Mouse (Mus musculus) gastrocnemius, adult 18-20 months (tissue): Measurements from ENCODE around the gene Ppp3ca. TPM values are rescaled to one million over a fixed set of nuclear protein-coding genes. Genes with fewer than 3 reads are reported as not detected.

Source experiments
- DNase-seq: peaks from one replicate; pipeline ENCODE4 v3.0.0; 2021; ENCODE audit warnings: low spot score
- total RNA-seq, 2 experiments: library from RNA; stranded (reverse); gene quantifications; 2 replicates each; pipeline ENCODE4 v1.2.3; 2021

Gene Ppp3ca
- total RNA-seq, 2 experiments from 2014 or later: 160 to 203 TPM

DNA sequence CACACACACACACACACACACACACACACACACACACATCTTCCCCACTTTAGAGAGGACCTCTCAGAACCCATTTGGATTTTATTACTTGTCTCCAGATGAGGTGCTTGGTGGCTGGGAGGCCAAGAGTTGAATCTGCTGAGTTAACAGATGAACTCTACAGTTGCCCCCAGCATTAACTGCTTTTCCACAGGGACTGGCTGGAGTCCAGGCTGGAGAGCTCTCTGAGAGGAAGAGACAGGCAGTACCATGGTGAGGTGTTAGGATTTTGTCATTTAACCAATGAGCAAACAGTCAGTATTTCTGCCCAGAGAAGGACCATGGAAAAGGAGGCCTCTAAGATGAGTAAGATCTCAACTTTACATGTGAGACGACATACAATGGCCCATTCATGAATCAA lies 179.1 kb downstream of the Ppp3ca start:
- DNase-seq: no peak

DNA sequence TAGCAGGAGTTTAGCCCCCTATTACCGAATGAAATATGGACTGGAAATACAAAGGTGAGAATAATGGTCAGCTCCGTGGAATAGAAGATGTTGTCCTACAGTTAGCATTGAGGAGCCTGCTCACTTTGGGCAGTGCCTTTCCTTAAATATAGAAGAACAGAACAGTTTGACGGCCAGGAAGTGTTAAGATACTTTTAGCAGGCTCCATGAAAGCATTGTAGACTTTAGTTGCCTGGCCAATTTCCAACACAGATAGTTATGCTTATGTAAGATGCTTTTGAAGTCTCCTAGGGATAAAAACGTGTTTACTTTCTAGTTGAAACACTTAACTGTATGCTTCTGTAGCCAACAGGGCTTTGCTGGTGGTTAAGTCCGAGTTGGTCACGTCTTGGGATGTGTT lies 183.0 kb downstream of the Ppp3ca start:
- DNase-seq: no peak

DNA sequence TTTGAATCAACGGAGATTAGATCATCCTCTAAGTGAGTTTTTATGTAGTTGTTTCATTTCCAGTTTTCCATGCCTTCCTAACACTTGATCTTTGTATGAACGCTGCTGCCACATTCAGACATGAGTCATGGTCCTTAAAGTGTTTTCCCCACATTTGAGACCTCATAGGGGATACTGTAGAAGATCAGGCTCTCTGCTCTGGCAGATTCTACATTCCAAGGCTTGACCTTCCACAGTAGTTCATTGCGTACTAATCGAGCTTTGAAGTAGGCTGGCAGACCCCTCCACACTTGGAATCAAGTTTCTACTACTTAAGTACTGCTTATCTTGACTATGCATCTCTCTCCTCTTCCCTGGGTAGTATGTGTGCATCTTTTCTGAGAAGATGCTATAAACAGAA lies 183.7 kb downstream of the Ppp3ca start:
- peak; percentile 44 for DNase-seq

DNA sequence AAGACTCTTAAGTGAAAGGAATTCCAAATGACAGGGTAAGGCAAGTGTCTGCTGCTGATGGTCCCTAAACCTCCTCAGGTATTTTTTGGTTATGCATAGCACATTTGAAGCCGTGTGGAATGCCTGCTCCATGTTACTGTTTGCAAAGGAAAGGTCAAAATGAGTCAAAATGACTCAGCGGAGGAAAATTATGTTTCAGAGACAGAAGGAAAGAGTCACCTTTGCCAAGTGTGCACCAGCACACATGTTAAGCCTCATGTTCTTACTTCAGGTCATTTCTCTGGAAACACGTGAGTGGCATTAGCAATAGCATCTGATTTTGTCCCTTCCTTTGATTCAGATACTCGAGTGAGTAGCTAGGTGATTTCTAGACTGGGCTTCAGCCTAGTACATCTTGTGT lies 186.1 kb downstream of the Ppp3ca start:
- no peak for DNase-seq

DNA sequence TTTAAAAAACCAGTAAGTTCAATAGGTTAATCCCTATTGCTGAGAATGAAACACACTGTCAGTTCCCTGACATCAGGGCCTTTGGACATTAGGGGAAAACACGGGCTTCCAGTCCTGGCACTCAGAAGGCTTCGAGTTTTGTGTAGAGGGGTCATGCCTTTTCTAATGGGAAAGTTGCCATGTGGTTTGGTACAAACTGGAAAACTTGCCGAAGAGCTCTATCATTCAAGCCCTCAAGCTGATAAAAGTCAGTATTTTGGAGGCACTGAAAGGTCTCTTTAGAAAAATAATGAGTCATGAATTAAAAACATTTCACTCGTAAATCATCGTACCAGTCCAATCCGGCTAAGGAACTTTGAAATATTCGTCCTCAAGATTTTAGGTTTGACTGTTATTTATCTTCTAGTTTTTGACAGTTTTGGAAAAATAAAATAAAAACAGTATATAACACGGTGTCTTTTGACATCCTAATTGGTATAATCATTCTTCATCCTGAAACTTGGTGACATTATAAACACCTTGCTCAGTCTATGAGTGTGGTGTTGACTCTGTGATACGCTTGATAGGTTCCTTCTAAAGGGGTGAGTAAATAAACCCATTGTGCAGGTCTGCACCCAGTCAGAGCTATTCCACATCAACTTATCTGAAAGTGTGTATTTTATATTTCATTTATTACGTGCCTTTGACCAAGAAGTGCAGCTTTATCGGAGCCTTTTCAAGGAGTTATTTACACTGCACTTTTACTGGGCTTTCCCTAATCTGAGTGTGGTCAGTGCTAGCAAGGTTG lies 192.3 kb downstream of the Ppp3ca start:
- no peak for DNase-seq

DNA sequence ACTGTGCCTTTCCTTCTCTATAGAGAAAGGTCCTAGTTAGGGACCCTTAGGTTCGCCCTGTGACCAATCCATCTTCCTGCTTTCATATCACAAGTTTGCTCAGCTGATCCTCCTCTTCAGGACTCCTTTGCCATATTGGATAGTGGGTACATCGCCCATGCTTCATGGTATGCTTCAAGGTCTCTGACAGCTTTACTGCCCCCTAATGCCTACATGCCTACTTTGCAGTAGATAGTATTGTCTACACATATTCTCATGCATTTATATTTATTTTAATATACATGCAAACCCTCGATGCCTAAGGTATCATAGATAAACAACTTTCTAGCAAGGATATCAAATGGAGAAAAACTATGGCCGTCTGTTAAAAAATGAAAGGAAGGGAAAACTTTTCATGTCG lies 193.2 kb downstream of the Ppp3ca start:
- no peak for DNase-seq

DNA sequence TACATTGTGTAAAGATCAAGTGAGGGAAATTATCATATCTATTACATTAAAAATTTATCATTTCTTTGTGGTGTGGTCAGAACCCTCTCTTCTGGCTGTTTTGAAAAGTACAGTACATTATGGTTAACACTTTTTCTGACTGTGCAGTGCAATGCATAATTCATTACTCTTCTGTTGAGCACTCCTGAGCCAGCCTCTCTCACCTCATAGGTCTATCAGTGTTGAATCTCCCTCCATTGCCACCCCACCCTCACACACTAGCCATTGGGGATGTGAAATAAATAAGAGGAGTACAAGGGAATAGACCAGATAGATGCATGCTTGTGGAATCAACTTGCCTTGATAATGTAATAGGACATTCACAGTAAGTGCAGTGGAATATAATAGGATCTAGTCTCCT lies 194.4 kb downstream of the Ppp3ca start:
- no peak for DNase-seq

DNA sequence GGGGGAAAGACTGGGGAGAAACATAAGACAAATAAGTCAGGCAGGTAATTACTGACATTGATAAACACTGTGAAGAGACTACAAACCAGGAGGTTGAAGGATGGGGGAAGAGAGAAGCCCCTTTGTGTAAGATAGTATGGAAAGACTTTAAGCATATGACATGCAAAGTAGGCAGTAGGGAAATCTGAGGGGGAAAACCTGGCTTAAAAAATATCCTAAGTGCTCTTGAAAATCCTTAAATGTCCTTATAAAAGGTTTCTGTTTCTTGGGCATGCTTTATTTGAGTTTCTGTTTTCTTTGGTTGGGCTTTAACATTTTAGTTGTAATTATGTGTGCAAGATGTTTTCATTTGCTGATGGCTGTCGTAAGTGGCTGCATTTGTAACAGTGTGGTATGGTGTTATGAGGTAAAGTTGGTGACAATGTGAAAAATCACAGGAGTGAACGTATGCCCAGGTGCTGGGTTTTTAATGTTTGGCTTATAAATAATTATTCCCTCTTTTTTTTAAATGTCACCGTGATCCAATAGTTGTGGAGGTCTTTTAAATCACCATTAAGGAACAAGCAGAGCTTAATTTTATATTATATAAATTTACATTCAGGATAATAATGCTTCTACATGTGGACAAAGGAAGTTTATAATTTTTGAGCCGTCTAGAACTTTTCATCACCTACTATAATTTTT lies 195.4 kb downstream of the Ppp3ca start:
- no peak for DNase-seq

DNA sequence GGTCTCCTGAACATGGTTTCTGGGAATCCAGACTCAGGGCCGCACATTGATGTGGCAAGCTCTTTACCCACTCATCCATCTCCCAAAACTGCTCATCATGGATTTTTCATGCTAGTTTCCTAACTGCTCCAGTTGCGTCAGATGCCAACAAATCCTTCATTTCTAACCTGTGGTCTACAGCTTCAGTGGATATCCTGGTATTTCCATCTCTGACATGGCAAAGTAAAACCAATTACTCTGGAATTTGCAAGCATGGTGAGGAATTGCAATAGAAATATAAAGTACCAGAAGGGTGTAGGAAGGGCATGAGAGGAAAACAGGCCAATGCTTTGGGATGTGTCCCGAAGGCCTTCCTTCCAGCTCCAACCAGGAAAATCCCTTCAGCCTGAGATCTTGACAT lies 196.2 kb downstream of the Ppp3ca start:
- no peak for DNase-seq

DNA sequence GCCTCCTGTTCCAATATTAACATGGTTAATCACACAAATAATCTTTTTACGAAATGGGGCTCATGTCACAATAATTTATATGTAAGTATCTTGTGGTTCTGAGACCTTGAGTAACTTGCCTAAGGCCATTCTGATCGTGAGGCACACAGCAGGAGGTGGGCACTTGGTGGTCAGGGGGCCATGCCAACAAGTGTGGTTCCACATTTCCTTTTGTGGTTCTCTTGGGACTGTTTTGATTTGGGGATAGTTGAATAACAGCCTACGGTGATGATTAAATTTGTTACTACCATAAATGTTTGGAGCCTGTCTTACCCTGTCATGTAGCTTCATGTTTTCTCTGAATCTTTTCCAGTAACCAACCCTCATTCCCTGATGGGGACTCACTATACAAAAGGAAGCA lies 196.6 kb downstream of the Ppp3ca start:
- DNase-seq: no peak

DNA sequence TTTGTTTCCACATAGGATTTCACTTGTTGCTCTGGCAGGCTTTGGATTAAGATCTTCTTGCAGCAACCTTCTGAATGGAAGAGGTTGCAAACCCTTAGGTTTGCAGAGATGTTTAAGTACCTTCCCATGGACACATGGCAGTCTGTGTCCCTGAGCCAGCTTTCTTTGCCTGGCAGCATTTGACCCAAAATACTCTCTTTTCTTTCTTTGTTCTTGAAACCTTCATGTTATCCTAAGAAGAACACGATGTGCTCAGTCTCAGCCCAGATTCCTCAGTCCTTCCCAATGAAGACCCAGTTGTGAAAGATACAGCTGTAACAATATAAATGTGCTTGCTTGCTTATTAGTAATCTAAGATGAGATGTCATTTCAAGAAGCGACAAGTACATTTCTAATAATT lies 197.4 kb downstream of the Ppp3ca start:
- no peak for DNase-seq

DNA sequence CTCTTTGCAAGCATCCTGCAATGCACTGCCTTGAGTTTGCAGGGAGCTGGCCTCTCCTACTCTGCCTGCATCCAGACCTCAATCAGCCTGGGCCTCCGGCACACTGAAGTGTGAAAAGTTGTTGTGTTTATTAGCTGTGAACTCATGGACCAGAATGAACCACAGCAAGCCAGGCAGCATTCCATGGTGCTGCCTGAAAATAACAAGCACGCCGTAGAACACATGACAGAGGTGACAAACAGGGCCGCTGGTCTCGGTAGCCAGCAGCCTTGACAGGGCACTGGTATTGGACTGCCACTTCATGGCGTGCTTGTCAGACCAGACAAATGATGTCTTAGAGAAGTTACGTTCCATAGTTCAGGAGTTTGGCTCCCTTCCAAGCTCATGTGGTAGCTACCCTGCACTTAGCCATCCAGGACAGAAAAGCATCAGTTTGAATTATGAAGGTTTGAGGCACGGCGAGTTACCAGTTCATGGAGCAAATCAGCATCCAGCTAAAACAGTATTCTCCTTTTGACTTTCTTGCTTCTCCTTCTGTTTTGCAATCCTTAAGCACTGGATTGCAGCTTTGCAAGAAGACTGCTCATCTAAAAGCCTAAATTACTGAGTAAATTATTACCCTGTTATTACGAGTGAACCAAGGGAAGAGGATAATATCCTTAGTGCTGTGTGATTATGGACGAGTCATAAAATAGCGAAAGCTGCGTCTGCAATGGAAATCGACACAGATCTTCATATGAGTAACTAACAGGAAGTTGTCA lies 202.0 kb downstream of the Ppp3ca start:
- DNase-seq: peak; percentile 17

DNA sequence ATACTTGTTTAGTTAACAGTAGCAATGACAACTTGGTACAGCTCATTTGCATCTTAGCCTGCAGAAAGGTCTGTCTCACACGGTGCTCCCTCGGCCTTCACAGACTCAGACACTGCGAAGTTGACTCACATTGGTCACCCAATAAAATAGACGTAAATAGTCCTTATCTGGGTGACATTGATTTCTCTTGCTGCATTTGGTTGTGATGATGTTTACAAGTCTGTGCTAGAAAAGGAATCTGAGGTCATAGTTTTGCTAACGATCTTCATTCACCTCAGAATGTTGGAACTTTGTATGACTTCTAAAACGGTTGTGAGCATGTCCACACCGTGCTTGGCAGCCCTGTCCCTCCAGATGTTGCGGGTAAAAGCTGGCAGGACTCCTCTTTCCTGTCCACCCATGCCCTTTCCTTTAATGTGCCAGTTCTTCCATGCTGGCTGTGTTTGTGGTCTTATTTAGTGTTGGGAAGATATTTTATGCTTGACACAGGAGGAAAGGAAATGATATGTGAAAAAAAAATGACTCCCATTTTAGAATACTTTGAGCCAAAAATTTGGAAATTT lies 202.7 kb downstream of the Ppp3ca start:
- DNase-seq: no peak

DNA sequence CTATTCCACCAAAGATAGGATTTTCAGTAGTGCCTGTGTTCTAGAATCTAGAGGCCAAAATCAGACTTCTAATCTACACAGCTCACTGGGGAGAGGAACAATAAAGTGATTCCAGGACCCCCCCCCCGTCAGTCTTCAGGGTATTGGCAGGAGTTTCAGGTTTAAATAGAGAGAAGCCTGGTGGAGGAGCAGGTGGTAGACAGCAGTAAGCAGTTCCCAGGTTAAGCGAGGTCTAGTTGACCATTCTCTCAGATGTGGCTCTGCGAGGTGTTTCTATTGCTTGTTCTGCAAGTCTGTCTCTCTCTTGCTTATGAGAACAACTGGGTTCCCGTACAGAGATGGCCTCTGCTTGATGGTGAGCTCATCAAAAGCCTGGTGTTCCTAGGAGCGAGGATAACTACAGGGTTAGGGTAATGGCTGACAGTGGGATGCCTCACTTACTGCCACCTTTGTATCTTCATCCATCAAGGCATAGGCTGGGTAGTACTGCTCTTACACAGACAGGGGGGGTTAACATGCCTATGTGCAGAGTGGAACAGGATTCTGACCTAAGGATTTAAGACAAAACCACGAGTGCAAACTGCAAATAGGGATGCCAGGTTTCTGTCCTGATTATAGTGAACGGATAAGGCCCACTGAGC lies 204.0 kb downstream of the Ppp3ca start:
- no peak for DNase-seq

DNA sequence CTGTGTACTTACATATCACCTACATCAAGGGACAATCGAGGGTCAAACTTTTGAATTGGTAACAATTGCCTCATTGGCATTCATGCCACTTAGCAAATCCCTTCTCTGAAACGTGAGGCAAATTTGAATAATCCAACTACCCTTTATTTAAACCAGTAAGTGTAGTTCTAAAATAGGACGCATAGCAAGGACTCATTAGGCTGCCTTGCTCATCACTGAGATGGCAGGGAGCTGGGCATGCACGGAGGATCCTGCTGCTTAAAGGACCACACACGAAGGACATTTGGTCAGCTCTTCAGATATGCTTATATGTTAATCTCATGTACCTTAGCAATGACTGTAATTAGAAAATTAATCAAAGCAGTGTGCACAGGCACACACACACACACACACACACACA lies 204.6 kb downstream of the Ppp3ca start:
- no peak for DNase-seq

DNA sequence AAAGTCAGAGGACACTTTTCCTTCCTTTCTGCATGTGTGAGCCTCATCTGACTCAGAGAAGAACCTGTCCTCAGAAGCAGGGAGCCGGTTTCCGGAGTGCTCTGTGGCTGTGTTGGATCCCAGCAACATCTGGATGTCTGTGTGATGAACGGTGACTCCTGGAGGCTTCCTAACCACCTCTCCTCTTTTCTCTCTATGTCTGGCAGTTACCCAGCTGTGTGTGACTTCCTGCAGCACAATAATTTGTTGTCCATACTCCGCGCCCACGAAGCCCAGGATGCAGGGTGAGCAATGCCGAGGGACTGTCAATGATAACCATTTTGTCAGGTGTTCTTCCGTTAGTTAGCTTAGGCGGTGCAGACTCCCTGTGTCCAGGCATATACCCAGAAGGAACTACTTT lies 217.8 kb downstream of the Ppp3ca start:
- no peak for DNase-seq

DNA sequence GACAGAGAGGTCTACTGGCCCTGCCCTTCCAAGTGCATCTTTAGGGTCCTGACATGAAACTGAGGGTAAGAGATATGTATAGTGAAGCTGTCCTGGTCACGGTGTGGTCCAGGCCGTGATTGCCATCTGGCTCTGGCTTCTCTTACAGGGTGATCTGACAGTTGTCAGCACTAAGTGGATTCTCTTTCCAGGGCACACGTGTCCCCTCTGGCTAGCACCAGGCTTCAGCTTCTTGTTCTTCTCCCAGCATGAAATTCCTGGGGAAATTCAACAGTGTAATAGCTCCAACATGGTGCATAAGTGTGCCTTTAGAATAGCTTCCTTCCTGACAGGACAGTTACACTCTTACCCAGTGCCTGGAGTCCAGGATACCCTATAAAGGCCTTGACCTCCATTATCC lies 222.2 kb downstream of the Ppp3ca start:
- DNase-seq: no peak

DNA sequence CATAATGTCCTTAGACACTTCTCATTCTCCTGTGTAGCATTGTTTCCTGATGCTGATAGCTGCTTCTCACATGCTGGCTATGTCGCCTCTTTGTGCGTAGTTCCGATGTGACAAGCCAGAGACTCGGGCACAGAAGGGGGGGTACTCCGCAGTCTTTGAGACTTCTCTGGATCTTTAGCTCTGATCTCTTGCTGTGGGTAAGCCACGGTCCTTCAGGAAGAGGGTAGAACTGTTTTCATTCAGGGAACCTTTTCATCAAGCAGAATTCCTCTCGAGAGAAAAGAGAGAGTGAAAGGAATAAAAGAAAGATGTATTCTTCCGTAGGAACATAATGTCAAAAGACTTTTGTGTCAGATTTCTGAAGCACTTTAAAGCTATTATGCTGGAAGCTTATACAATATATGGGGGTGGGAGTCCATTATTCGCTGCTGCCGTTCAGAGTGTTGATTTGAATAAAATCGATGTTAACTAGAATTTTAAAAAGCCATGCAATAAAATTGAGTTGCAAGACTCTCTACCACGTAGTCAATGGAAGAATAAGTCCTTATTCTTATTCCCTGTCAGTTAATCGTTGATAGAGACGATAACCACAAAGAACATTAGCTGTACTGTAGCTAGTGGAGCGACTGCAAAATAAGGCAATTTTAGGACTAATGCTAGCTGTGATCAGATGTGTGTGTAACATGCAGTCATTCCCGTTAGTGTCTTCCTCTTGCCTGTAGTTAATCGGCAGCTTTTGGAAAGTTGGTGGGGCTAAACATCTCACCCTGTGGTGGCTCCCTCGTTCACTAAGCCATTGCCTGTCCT lies 223.9 kb downstream of the Ppp3ca start:
- DNase-seq: no peak

DNA sequence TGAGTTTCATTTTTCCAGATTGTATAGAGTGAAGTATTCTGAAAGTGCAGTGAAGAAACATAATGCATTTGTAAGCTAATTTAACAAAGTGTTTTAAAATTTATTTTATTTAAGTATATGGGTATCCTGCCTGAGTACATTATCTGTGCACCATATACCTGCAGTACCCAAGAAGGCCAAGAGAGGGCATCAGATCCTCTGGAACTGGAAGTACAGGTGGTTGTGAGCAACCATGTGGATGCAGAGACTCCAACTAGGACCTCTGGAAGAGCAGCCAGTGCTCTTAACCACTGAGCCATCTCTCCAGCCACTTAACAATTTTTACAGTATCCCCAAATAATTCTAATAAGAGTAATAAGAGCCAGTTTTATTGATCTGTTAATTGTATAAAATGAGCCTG lies 225.6 kb downstream of the Ppp3ca start:
- peak; percentile 14 for DNase-seq

DNA sequence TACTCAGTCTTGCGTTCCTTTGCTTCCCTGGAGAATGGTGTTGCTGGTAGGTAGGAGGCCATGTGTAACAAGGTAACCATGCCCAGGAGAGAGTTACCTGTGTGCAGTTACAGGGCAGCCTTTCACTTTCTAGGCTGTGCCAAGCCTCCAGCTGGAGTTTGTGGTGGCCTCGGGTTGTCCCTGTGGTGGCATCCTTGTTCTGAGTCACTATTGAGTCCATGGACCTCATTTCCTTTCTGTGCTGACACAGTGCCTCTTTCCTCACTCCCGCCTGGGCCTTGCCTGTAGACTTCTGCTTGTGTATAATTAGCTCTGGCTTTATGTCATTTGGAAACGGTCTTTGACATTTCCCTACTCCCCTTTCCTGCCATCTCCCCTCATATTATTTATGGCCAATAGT lies 226.4 kb downstream of the Ppp3ca start:
- DNase-seq: no peak

DNA sequence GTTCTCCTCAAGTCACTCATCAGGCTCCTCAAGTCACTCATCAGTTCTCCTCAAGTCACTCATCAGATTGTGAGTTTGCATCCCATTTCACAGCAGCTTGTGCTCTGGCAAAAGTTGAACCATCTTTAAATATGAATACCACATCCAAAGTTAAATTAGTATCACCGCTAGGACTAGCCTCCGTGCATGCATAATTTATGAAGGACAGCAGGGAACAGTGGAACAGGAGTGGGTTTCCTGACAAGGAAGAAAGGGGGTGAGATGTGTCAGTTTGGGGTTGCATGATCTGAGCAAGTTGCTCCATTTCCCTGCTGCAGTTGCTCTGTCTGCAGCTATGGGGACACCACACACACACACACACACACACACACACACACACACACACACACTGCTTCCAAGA lies 229.8 kb downstream of the Ppp3ca start:
- no peak for DNase-seq
